Mouse (Mus musculus): ENCODE data around the gene Smok3c.

Smok3c gene

GRCm38 (mm10) chr5:138090271-138090670 lies 37.3 kb downstream of the Smok3c start:
- in situ Hi-C loops (cut with MboI; ENCODE audit: unreplicated experiment in 2 of 2) = loop anchor here in 1 of 2 experiments (25.0 kb wide), 2 partner anchors 278 to 347 kb away; partner anchors contain the start of gene Zfp157

- in situ Hi-C loops (cut with MboI; ENCODE audit: unreplicated experiment in 2 of 2) = loop anchor here in 1 of 2 experiments (25.0 kb wide), 2 partner anchors 278 to 347 kb away; partner anchors contain the start of gene Zfp157
Observed at GRCm38 (mm10) chr5:138090737-138091136, 37.7 kb downstream of the Smok3c start.

- in situ Hi-C loops (cut with MboI; ENCODE audit: unreplicated experiment in 2 of 2) = loop anchor here in 1 of 2 experiments (25.0 kb wide), 2 partner anchors 280 to 345 kb away; partner anchors contain the start of gene Zfp157
Observed at GRCm38 (mm10) chr5:138092771-138093170, 39.8 kb downstream of the Smok3c start.

GRCm38 (mm10) chr5:138094474-138094873 lies 41.5 kb downstream of the Smok3c start:
- in situ Hi-C loops (cut with MboI; ENCODE audit: unreplicated experiment in 2 of 2) = loop anchor here in 1 of 2 experiments (25.0 kb wide), 2 partner anchors 282 to 343 kb away; partner anchors contain the start of gene Zfp157

GRCm38 (mm10) chr5:138104976-138105375 lies 52.0 kb downstream of the Smok3c start:
- in situ Hi-C loops (cut with MboI; ENCODE audit: unreplicated experiment in 2 of 2) = no loop called here

- in situ Hi-C loops (cut with MboI; ENCODE audit: unreplicated experiment in 2 of 2) = no loop called here
Observed at GRCm38 (mm10) chr5:138107130-138107529, 54.1 kb downstream of the Smok3c start.

GRCm38 (mm10) chr5:138109847-138110396 lies 56.9 kb downstream of the Smok3c start:
- in situ Hi-C loops (cut with MboI; ENCODE audit: unreplicated experiment in 2 of 2) = loop anchor here in 1 of 2 experiments (10.0 kb wide), 1 partner anchor 315 kb away; no protein-coding TSS in a partner anchor
